Mouse (Mus musculus): ENCODE results near the gene Rnf5.

GRCm38 (mm10) chr17:34571875-34572274 lies 31.6 kb downstream of the Rnf5 start:
- TF ChIP-seq MAFK (IDR thresholded peaks at IDR 0.05; ENCODE audit: insufficient read depth, low read depth, low read length) (no peak), CHD2 (IDR thresholded peaks at IDR 0.05; ENCODE audit: low read depth, low read length) (no peak), HCFC1 (IDR thresholded peaks at IDR 0.05; ENCODE audit: borderline replicate concordance, insufficient read depth, low read length) (no peak), ZC3H11A (IDR thresholded peaks at IDR 0.05; ENCODE audit: borderline replicate concordance, low read depth, low read length) (0 out of 2 replicates have a peak, but pooled peaks have one; percentile 31), ZNF384 (IDR thresholded peaks at IDR 0.05; ENCODE audit: low read depth, low read length) (no peak)

All from ES-E14 (cell line).